Mouse (Mus musculus): ENCODE measurements around the gene Foxn3.

Foxn3 gene

GRCm38 (mm10) chr12:99464291-99464690, 99.1 kb downstream of the Foxn3 start:
- DNase-seq (ENCODE audit: low spot score in 2 of 2): no peak

- no peak for DNase-seq (ENCODE audit: low spot score in 2 of 2)
These were observed 100.5 kb downstream of the Foxn3 start for GRCm38 (mm10) chr12:99462846-99463245.

- DNase-seq (ENCODE audit: low spot score in 2 of 2): no peak
These were observed 101.1 kb downstream of the Foxn3 start for GRCm38 (mm10) chr12:99462302-99462701.

DNA sequence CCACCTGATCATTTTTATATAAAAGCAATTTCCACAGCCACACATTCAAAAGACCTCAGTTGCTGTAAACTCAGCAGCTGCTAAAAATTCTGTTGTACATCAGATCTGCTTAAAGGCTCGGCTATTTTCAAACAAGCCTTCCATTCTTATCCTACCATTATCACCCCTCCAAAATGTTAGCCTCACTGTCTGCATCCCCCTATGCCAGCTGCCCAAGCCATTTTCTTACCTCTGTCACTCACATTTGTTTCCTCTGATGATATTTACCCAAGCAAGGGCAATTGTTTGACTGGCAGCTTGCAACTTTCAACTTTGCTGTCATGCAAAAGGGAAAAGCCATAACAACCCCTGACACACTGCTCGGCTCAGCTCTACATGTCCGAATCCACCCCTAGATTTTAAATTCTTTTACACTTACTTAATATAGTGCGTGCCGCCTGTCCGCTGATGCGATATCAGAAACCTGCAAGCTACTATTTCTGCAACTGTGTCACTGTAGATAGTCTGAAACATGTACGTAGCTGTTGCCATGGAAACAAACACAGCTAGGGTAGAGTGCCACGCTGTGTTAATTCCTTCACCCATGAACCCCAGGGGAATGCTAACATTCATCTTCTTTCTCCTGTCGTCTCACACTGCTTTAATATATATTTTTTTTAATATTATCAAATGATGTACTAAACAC, 105.7 kb downstream of the Foxn3 start:
- DNase-seq (ENCODE audit: low spot score in 2 of 2): peak in 1 of 2 experiments; percentile 12

GRCm38 (mm10) chr12:99455580-99455979, 107.8 kb downstream of the Foxn3 start:
- DNase-seq (ENCODE audit: low spot score in 2 of 2): no peak

- no peak for DNase-seq (ENCODE audit: low spot score in 2 of 2)
These were observed 109.0 kb downstream of the Foxn3 start for GRCm38 (mm10) chr12:99454394-99454793.

DNA sequence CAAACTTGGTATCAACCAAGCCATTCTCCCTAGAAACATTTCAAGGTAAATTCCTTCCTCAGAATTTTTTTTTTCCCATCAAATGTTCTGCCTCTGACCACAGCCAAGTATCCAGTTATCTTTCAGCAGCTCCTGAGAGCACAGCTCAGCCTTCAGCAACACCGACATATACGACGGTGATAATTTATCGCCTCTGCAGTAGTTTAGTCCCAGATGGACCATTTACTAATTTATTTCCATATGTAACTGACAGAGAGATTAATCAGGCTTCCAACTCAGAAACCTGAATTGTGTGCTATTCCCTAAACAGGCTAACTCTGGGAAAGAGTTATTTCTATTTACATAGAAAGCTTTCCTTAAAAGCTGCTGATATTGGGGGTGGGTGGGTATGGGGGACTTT, 109.6 kb downstream of the Foxn3 start:
- DNase-seq (ENCODE audit: low spot score in 2 of 2): no peak

DNA sequence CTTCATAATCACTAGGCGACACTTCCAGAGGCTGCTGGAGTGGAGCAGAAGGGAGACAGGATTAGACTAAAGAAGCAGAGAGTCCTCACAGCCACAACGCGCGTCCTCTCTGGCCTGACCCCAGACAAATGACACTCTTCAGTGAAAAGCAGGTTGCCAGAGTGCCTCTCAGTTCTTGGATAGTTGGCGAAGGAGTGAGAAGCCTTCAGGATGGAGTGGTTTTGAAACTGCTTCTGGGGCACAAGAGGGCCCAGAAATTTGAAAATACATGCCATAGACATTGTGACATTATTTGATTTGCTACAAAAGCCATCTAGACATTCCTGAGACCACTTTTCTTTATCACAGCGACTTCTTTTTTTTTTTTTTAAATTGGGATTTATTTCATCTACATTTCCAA, 113.3 kb downstream of the Foxn3 start:
- no peak for DNase-seq (ENCODE audit: low spot score in 2 of 2)

DNA sequence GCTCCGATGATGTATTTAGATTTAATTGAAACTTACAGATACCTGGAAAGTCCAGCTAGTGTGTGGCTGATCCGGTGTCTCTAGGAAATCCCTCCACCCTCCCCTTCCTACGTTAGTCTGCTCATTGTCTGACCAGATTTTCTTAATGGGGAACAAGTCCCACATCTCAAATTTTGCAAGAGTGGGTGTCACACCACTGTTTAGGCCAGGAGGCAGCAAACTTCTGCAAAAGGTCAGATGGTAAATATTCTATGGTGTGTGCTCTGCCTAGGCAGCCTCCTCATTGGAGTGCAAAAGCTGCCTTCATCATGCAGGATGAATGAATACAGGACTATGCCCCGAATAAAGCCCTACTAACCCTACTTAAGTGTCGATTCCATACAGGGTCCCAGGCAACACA, 115.6 kb downstream of the Foxn3 start:
- no peak for DNase-seq (ENCODE audit: low spot score in 2 of 2)

- no peak for DNase-seq (ENCODE audit: low spot score in 2 of 2)
These were observed 118.2 kb downstream of the Foxn3 start for GRCm38 (mm10) chr12:99445018-99445674.

DNA sequence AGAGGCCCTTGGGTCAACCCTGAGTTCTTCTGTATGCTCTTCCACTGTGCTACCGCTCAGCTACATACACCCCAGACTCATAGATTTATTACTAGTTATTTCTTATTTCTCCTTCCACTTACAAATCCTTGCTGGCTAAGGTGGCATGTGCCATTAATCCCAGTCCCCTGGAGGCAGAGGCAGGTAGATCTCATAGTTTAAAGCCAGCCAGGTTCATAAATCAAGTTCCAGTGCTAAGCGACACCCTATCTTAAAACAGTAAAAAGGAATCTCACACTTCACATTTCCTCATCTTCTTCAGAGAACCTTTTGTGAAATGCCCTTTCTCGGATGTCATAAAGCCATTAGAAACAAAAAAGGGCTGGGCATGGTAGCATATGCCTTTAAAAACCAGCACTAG, 120.6 kb downstream of the Foxn3 start:
- DNase-seq (ENCODE audit: low spot score in 2 of 2): no peak

- DNase-seq (ENCODE audit: low spot score in 2 of 2): no peak
These were observed 122.4 kb downstream of the Foxn3 start for GRCm38 (mm10) chr12:99440953-99441352.

DNA sequence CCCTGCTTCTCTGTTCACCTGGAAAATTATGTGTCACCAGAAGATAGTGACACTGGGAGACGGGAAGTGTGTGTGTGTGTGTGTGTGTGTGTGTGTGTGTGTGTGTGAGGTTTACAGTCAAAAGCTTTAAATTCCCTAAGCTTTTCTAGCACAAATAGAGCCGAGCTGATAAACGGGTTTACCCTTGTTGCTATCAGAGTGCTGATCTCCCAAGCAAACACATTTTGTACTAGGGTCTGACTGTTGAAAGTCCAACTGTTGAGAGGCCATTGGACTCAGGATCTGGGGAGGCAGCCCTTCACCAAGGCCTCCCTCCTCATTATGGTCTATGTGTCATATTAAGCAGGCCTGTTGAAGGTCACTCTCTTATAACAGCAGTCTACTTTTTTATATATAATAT, 123.4 kb downstream of the Foxn3 start:
- no peak for DNase-seq (ENCODE audit: low spot score in 2 of 2)

GRCm38 (mm10) chr12:99435189-99435588, 128.2 kb downstream of the Foxn3 start:
- DNase-seq (ENCODE audit: low spot score in 2 of 2): no peak

DNA sequence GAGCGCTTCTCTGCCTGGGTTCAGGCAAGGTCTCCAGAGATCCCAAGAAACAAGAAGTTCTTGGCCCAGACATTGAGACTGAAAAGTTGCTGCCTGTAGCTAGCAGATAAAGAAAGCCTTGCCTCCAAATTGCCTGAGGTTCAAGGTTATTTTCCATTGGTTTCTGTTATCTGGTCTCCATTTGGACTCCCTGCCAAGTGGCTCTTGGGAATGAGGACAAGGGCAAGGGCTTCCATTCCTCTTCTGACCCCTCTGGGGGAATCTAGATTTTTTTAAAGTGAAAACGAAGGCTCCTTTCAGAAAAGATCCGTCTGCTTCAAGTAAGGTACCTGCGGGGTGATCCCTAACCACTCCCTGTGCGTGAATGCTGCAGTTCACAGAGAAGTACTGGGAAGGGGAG, 130.0 kb downstream of the Foxn3 start:
- peak; percentile 14 to 33 for DNase-seq (ENCODE audit: low spot score in 2 of 2)

GRCm38 (mm10) chr12:99431541-99431940, 131.8 kb downstream of the Foxn3 start:
- DNase-seq (ENCODE audit: low spot score in 2 of 2): no peak

DNA sequence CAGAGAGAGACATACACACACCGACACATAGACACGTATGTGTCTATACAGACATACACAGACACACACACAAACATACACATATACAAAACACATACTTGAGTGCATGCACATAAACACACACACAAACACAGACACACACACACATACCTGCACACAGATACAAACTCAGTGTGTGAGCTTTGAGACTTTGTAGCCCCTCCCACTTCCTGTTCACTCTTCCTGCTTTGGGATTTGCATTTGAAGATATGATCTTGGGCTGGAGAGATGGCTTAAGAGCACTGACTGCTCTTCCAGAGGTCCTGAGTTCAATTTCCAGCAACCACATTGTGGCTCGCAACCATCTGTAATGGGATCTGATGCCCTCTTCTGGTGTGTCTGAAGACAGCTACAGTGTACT, 132.4 kb downstream of the Foxn3 start:
- no peak for DNase-seq (ENCODE audit: low spot score in 2 of 2)

- DNase-seq (ENCODE audit: low spot score in 2 of 2): no peak
These were observed 134.3 kb downstream of the Foxn3 start for GRCm38 (mm10) chr12:99429101-99429500.

GRCm38 (mm10) chr12:99426207-99426916, 137.0 kb downstream of the Foxn3 start:
- peak in 1 of 2 experiments; percentile 19 for DNase-seq (ENCODE audit: low spot score in 2 of 2)

DNA sequence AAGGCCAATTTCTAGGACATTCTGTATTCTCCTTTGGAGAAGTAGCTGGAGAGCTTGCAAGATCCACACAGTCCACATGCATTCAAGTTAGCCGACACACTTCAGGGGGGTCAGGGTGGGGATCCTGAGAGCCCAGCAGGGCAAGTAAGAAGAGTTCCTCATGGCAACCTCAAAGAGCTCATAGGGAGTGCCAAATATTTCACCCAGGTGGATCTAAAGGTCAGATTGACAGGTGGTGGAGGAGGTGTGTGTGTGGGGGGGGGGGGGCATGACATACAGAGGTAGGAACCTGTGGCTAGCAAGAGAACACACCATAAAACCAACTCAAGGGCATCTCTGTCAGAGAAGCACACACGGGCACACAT, 144.0 kb downstream of the Foxn3 start:
- no peak for DNase-seq (ENCODE audit: low spot score in 2 of 2)

DNA sequence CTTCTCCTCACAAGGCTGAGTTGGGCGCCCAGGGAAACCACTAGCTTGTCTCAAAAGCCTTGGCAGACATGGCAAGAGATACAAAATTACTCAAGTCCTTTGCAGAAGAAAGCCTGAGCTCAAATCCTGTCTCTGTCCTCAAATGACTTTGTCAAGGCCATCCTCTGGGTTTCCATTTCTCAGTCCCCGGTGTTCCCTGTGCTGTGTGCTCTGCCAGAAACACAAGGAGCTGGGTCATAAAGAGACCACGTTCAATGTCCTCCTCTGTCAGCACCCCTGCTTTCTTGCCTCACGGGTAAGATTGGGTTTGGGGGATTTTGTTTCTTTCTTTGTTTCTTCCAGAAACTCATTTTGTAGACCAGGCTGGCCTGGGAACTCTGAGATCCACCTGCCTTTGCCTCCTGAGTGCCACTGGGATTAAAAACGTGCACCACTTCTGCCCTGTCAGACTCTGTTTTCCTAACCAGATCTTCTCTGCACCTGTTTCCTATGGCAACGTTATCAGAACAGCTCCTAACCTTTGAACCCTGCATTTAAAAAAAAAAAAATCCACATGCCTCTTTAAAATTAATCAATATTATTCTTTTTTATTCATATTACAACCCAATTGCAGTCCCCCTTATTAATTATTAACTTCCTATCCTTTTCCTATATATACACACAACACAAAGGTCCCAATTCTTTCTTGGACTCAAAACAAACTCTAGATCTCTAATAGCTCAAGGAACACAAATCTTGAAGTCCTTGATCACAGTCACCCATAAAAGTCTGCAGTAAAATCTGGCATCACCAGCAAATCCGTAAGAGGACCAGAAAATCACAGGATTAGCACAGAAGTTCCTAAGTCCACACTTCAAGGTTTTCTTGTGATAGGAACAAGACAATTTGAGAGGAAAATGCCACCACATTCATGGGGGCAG, 144.6 kb downstream of the Foxn3 start:
- DNase-seq (ENCODE audit: low spot score in 2 of 2): no peak

- no peak for DNase-seq (ENCODE audit: low spot score in 2 of 2)
These were observed 145.5 kb downstream of the Foxn3 start for GRCm38 (mm10) chr12:99417885-99418284.

Data from heart, adult 9 months (tissue).